Mouse (Mus musculus) skeletal muscle tissue, adult 2 months (tissue): ENCODE measurements around the gene Eps8l2.

ENCODE experiments used
- DNase-seq: peaks from one replicate; pipeline ENCODE4 v3.0.0-alpha.2; 2012; ENCODE audit warnings: low read depth, low spot score

Eps8l2 gene

GRCm38 (mm10) chr7:141364349-141365048, 25.8 kb downstream of the Eps8l2 start:
- no peak for DNase-seq

- no peak for DNase-seq
Observed at GRCm38 (mm10) chr7:141365049-141365445, 26.4 kb downstream of the Eps8l2 start.

- no peak for DNase-seq
Observed at GRCm38 (mm10) chr7:141367358-141367757, 28.7 kb downstream of the Eps8l2 start.

GRCm38 (mm10) chr7:141369918-141370317, 31.2 kb downstream of the Eps8l2 start:
- DNase-seq = no peak

GRCm38 (mm10) chr7:141371942-141372595, 33.4 kb downstream of the Eps8l2 start:
- no peak for DNase-seq

- no peak for DNase-seq
Observed at GRCm38 (mm10) chr7:141373611-141374010, 34.9 kb downstream of the Eps8l2 start.

GRCm38 (mm10) chr7:141374399-141374798, 35.7 kb downstream of the Eps8l2 start:
- DNase-seq = no peak

- DNase-seq = no peak
Observed at GRCm38 (mm10) chr7:141379584-141379983, 40.9 kb downstream of the Eps8l2 start.

- no peak for DNase-seq
Observed at GRCm38 (mm10) chr7:141381068-141381835, 42.6 kb downstream of the Eps8l2 start.

- no peak for DNase-seq
Observed at GRCm38 (mm10) chr7:141387807-141388486, 49.3 kb downstream of the Eps8l2 start.

GRCm38 (mm10) chr7:141388487-141389109, 49.9 kb downstream of the Eps8l2 start:
- no peak for DNase-seq

GRCm38 (mm10) chr7:141390326-141391259, 51.9 kb downstream of the Eps8l2 start:
- DNase-seq = no peak

GRCm38 (mm10) chr7:141391625-141392551, 53.2 kb downstream of the Eps8l2 start, which contains the start of gene Taldo1:
Gene Taldo1, plus strand, starts transcription at chr7:141392199.
- peak; percentile 89 for DNase-seq

GRCm38 (mm10) chr7:141392552-141393222, 54.0 kb downstream of the Eps8l2 start:
- DNase-seq = no peak

- no peak for DNase-seq
Observed at GRCm38 (mm10) chr7:141394158-141394557, 55.5 kb downstream of the Eps8l2 start.

- DNase-seq = no peak
Observed at GRCm38 (mm10) chr7:141394771-141395170, 56.1 kb downstream of the Eps8l2 start.

- no peak for DNase-seq
Observed at GRCm38 (mm10) chr7:141395348-141395747, 56.7 kb downstream of the Eps8l2 start.

- DNase-seq = no peak
Observed at GRCm38 (mm10) chr7:141403305-141403704, 64.6 kb downstream of the Eps8l2 start.

GRCm38 (mm10) chr7:141405466-141405865, 66.8 kb downstream of the Eps8l2 start:
- no peak for DNase-seq
